Mouse (Mus musculus): ENCODE data around the gene Tap1. TPM values are rescaled to one million over a fixed set of nuclear protein-coding genes. Genes with fewer than 3 reads are reported as not detected.
"Not testable (repeated sequence)": the region's sequence is repeated elsewhere in the genome, so short reads cannot be mapped to it uniquely, and the experiment has no call there.

Gene Tap1
- total RNA-seq (2021) = 1 to 10 TPM; 3.0 to 3.4 TPM

DNA sequence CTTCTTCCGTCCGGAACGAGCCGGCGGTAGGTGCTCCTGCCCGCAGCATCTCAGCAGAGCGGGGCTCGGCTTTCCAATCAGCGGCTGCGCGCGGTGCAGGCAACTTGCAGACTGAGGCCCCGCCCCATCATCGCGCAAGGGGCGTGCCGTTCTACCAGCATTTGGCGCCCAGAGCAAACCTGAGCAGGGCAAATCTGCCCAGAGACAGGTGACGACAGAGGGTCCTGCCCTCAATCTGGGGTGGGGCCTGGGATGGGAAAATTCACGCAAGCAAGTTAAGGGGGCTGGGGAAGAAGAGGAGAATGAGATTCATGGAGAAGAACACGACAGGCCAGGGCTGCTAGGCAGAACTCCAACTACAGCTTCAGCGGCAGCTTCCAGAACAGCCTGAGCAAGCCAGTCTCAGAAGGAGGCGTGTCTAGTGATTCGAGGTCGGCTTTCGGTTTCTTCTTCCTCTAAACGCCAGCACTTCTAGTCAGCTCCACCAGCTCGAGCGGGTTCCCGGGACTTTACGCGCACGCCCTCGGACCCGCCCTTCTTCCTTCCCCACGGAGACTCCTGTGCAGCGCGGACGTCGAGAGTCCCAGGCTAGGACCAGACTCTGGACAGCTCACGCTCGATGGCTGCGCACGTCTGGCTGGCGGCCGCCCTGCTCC is at the start of gene Tap1, which contains the start of gene Psmb9:
Gene Tap1 (plus strand): TSS at position 293 of the 656 bp plus-strand sequence.
Gene Psmb9 (minus strand): TSS at position 504 of the 656 bp plus-strand sequence.
- peak; percentile 96 to 98 for DNase-seq (ENCODE audit: extremely low spot score in 1 of 2, low spot score in 1 of 2)

DNA sequence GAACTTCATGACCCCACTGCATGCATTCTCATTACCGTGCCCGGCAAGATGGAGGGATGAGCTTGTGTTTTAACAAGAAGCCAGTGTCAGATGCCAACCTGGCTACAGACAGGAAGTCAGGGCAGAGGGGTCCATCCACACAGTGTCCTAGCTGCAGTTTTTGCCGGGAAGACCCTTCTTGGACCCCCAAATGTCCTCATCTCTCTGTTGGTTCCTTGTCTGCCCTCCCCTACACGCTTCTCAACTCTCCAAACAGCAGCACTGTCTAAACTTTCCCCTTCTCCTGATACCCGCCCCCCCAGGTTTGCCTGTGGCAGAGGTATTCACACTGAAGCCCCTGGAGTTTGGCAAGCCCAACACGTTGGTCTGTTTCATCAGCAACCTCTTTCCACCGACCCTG is 49.8 kb upstream of the Tap1 start:
- no peak for DNase-seq (ENCODE audit: extremely low spot score in 1 of 2, low spot score in 1 of 2)

DNA sequence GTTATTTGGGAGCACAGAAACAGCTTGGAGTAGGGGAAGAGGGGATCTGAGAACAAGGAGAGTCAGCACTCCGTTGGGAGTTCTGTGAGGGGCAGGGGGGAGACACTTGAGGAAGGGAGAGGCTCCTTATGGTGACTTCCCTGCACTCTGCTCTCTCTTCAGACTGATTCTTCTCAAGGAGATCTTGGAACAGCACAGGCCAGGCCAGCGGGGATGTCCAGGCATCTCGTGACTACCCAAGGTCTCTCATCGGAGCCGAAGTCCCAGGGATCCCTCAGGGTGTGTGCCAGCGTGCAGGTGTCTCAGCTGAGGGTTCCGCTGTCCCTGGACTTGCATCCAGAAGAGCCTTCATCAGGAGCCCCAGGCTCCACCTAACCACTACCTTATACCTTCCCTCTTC is 48.7 kb upstream of the Tap1 start:
- DNase-seq (ENCODE audit: extremely low spot score in 1 of 2, low spot score in 1 of 2) = no peak

DNA sequence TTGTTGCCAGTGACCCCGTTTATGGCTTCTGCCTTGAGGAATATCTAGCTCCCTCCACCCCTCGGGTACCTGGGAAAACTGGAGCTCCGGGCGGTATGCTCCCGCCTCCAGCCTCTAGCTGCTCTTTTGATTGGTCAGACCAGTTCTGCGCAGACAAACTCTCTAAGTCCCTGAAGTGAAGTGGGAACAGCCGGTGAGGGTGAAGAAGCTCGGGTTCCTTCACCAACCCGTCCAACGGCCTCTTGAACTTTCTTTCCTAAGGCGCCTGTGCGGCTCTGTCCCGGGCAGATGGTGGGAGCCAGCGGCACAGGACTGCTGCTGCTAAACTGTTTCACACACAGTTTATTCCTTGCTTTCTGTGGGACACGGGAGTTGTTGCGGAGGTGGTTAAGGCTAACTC is 47.9 kb upstream of the Tap1 start:
- no peak for DNase-seq (ENCODE audit: extremely low spot score in 1 of 2, low spot score in 1 of 2)

DNA sequence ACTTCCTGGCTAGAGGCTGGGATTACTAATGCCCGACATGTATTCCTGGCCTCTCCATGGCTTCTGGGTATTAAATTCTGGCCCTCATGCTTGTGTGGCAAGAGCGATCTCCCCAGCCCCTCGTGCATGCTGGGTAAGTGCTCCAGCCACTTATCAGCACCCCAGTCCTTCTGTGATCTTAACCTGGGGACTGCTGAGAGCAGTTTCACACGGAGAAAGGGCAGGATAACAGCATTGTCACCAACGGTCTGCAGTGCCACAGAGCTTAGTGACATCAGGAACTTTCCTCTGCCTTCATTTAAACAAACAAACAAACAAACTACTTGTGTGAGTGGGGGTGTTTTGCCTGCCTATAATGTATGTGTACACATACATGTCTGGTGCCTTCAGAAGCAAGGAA is 47.1 kb upstream of the Tap1 start:
- DNase-seq (ENCODE audit: extremely low spot score in 1 of 2, low spot score in 1 of 2) = no peak

DNA sequence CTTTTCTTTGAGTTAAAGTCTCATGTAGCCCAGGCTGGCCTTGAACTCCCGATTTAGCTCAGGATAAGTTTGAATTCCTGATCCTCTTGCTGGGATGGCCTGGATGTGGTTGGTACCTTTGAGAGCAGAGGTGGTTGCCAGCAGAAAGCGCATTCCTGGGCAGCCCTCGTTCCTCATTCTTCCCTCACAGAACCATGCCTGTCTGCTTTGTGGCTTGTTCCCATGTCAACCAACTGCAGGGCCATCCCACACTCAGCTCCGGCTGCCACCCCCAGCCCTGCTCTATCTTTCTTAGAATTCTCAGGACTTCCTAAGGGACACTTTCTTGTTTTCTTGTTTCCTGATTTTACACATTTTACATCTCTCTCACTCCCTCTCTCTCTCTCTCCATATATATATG is 45.9 kb upstream of the Tap1 start:
- no peak for DNase-seq (ENCODE audit: extremely low spot score in 1 of 2, low spot score in 1 of 2)

DNA sequence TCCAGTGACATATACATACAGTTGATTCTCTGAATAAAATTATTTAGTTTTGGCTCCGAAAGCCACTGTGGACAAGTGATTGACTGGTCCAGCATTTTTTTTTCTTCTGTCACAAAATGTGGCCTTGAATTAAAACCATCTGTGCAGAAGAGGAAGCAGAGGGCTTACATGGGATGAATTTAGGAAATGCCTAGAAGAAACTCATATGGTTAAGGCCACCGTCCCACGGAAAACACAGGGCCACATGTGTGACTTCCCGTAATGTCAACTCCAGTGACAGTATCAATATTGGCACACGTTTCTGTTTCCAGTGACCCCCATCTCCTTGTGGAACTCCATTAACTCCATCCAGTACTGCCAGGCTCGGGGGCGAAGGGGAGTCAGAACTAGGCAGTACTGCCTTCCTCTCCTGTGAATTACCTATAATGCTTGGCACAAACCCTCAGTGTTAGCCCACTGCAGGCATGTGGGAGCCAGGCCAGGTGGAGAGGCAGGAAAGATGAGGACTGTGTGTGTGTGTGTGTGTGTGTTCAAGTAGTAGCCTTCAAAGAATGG is 44.8 kb upstream of the Tap1 start:
- DNase-seq (ENCODE audit: extremely low spot score in 1 of 2, low spot score in 1 of 2) = no peak

DNA sequence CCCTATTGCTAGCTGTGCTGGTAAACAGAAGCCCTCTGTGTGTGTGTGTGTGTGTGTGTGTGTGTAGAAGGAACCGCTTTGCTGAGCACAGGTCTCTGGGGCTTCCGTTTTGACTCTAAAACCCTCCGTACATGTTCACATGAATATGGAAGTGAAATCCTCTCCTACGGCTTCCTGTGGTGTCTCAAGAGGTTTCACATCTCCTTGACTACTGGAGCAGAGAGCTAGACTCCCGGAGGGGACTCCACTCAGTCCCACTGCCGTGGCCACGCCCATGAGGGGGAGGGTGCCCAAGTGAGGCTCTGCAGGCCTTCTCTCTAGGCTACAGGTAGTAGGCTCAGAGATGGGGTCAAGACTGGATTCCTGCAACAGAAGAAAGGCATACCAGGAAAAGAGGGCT is 44.3 kb upstream of the Tap1 start, which contains the start of gene H2-DMb2:
Gene H2-DMb2 (plus strand): TSS at position 275 of the 400 bp plus-strand sequence.
- no peak for DNase-seq (ENCODE audit: extremely low spot score in 1 of 2, low spot score in 1 of 2)

DNA sequence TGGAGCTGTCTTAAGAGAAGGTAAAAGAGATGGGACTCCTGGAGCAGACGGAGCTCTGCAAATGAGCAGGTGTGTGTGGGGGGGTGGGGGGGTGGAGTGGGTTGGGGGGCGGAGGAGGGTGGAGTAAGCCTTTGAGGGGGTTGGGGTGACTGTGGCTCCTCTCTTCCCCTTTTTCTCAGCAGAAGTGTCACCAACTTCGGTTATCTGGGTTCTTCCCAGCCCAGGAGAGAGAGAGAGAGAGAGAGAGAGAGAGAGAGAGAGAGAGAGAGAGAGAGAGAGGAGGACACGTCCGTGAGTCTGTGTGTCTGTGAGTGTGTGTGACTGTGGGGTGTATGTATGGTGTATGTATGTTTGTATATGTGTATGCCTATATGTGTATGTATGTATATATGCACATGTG is 43.9 kb upstream of the Tap1 start:
- DNase-seq (ENCODE audit: extremely low spot score in 1 of 2, low spot score in 1 of 2) = no peak

DNA sequence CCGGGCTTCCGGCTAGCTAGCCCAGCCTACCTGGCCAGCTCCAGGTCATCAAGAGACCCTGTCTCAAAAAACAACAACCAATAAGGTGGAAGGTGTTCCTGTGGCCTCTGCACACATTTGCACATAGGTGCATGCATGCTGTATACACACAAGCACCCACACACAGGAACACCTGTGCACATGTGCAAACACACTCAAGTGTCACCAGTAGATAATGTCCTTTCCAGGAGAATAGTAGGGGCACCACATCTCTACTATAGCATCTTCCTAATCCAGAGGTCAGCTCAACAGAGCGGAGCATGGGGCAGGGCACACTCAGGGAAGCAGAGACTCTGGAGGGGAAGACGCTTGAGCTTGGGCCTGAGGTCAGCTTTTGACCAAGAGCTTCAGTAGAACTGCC is 43.1 kb upstream of the Tap1 start:
- not testable (repeated sequence) for DNase-seq (ENCODE audit: extremely low spot score in 1 of 2, low spot score in 1 of 2)

DNA sequence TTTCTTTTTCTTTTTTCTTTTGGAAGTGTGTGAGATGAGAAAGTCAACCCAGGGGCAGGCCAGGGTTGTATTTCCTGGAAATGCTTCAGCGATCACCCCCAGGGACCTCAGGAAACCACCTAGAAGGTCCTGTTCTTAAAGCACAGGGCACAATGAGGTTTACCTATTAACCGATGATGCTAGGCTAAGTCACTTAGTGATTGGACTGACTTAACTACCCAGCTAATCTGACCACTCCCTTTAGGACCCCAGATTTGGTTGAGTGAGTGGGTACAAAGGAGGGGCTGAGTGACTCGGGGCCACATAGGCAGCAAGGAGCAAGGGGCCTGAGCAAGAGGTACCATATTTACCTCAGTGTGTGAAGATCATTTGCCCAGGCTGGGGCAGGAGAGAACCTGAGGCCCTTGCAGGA is 42.4 kb upstream of the Tap1 start:
- DNase-seq (ENCODE audit: extremely low spot score in 1 of 2, low spot score in 1 of 2) = no peak

DNA sequence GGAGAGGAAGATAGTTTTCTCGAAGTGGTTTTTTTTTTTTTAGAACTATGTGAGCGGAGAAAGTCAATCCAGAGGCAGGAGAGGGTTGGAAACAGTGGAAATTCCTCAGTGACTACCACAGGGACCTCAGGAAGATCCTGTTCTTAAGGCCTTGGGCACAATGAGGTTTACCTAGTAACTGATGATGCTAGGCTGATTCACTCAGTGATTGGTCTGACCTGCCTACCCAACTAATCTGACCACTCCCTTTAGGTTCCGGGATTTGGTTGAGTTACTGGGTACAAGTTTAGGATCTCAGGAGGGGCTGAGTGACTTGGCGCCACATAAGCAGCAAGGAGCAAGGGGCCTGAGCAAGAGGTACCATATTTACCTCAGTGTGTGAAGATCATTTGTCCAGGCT is 34.4 kb upstream of the Tap1 start, which contains the start of gene H2-DMb1:
Gene H2-DMb1 (plus strand): TSS at position 150 of the 400 bp plus-strand sequence.
- DNase-seq (ENCODE audit: extremely low spot score in 1 of 2, low spot score in 1 of 2) = no peak

DNA sequence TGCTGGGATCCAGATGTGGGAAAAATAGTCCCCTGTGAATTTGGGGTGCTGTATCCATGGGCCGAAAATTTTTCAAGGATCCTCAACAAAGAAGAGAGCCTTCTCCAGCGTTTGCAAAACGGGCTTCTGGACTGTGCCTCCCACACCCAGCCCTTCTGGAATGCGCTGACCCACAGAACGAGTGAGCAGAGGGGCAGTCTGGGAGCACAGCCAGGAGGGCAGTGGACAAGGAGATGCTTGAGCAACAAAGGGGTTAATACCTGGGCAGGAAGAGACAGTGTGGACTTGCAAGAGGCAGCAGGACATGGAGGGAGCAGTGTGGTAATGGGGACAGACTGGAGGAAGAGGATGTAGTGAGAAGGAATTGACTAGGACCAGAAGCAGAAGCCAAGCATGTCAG is 31.8 kb upstream of the Tap1 start:
- no peak for DNase-seq (ENCODE audit: extremely low spot score in 1 of 2, low spot score in 1 of 2)

DNA sequence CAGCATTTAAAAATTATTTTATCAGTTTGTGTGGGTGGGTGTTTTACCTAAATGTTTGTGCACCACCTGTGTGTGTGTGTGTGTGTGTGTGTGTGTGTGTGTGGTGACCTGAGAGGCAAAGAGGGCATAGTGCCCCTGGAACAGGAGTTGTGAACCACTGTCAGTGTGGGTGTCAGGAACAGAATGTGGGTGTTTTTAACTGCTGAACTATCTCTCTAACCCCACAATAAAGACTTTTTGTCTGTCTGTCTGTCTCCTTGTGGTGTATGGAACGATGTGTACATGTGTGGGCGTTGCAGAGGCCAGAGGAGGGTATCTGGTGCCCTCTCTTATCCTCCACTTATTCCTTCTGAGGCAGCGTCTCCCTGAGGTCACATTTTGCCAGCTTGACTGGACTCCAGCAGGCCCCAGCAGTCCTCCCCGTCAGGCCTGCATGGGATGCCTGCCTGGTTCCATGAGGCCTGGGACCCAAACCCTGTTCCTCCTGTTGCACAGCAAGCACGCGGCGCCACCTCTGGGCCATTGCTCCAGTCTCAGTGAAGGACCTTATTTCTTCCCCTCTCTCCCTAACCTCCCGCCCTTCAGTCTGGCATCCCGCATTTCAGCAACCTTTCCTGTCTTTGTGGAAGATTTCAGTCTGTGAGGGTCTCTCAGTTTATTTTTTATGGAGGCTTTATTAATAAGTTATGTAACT is 23.0 kb upstream of the Tap1 start:
- DNase-seq (ENCODE audit: extremely low spot score in 1 of 2, low spot score in 1 of 2) = peak in 1 of 2 experiments; percentile 29

DNA sequence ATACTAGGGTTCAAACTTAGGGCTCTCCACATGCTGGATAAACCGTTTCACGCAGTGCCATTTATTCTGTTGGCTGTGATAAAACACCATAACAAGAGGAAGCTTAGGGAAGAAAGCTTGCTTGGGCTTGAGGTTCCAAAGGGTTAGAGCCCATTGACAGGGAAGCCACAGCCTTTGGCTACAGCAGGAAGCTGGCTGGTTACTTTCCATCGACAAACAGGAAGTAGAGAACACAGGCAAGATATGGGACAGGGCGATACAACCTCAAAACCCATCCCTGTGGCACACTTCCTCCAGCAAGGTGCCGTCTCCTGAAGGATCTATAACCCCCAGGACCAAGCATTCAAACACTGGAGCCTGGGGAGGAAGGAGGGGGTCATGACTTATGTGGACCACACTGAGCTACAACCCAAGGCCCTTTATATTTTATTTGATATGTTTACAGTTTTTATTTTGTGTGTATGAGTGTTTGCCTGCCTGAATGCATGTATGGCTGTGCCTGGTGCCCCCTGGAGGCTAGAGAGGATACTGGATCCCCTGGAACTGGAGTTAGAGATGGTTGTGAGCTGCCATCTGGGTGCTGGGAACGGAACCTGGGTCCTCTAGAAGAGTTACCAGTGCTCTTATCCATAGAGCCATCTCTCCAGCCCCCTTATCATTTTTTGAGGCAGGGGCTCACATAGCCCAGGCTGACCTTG is 22.2 kb upstream of the Tap1 start:
- DNase-seq (ENCODE audit: extremely low spot score in 1 of 2, low spot score in 1 of 2) = no peak

DNA sequence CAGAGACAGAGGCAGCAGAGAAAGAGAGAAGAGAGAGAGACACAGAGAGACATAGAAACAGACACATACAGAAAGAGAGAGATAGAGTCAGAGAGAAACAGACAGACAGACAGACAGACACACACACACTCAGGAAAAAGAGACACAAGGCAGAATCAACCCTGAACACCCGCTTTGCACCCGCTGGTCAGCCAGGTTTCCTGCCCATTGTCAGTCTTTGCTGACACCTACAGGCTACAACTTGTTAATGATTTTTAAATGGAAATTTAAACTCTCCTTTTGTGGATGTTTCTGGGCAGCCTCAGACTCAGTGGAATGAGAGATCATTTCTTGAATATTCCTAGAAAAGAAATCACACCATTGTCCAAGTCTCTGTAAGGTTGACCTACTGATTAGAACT is 18.1 kb upstream of the Tap1 start:
- DNase-seq (ENCODE audit: extremely low spot score in 1 of 2, low spot score in 1 of 2) = no peak

DNA sequence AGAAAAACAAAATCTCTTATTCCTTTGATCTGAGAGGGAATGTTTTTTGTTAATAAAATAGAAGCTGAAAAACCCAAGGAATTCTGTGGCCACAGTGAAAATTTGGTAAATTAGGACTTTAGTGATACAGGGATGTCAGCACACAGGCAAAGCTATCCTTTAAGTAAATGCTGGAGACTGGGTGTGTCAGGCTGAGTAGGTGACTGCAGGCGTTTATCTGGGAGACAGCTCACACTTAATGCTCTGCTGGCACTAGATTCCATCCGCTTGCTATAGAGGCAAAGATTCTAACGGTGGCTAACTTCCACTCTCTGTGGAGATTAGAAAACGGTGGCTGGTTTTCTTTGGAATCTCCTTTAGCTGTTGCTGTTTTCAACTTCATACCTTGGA is 16.9 kb upstream of the Tap1 start:
- no peak for DNase-seq (ENCODE audit: extremely low spot score in 1 of 2, low spot score in 1 of 2)

DNA sequence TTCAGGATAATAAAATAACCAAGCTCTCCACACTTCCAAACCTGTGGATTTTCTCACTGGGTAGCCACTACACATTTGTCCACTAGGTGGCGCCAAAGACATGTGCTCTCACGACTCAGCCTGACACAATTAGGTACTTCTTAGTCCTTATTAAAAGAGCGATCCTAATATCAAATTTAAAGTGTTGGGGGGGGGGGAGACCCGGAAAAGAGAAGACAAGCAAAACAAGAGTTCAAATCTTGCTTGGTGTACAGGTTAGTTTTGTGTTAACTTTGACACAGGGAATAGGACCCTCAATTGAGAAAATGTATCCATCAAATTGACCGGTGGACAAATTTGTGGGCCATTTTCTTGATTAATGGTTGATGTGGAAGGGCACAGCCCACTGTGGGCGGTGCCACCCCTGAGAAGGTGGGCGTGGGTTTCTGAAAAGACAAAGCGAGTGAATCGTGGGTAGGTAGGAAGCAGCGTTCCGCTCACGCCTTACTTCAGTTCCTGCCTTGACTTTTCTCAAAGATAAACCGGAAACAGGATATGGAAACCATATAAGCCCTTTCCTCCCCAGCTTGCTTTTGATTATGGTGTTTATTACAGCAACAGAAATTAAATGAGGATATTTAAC is 16.4 kb upstream of the Tap1 start:
- DNase-seq (ENCODE audit: extremely low spot score in 1 of 2, low spot score in 1 of 2) = peak; percentile 69 to 96

DNA sequence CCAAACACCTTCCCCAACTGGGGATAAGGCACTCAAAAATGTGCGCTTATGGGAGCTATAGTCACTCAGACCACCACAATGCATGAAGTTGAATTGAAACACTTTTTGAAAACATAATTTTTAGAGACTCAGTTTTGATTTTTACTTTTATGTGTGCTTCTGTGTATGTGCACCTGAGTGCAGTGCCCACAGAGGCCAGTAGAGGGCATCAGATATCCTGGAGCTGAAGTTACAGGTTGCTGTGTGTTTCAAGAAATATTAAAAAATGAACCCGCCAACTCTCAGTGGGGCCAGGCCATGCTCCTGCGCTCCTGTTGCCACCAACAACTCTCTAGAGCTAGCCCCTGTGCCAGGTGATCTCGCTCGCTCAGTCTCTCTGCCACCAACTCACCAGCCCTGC is 14.8 kb upstream of the Tap1 start:
- DNase-seq (ENCODE audit: extremely low spot score in 1 of 2, low spot score in 1 of 2) = no peak

DNA sequence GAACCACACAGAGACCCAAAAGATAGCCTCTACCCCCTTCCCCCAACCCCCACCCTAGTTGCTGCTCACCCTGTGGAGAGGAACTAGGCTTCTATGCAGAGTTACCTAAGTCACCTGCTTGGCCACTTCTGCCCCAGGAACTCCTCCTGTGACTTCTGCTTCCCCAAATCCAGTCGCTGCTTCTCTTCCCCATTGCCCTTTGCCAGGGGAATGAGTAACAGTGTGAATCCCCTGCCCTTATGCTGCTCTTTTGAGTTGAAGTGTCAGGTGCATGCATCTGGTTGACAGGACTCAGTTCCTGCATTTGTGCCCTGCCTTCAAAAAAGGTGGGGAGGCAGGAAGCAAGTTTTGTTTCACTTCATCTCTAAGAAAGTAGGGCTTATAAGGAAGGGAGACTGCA is 13.3 kb upstream of the Tap1 start:
- no peak for DNase-seq (ENCODE audit: extremely low spot score in 1 of 2, low spot score in 1 of 2)

DNA sequence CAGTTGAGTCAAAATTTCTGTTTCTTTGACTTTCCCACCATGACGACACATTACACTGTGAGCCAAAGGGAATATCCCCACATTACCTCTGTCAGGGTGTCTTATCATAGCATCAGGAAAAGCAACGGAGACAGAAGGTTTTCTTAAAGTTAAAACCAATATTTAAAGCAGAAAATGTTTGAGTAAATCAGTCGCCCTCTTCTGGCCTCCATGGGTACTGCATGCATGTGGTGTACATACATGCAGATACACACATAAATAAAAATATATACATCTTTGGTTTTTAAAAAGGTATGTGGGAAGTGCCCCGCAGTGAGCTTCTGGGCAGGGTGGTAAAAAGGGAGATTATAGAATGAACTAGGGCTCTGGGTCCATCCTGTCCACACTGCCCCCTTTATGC is 10.2 kb upstream of the Tap1 start:
- DNase-seq (ENCODE audit: extremely low spot score in 1 of 2, low spot score in 1 of 2) = no peak

Data from layer of hippocampus, postnatal 25 days (tissue).